Mouse (Mus musculus) myocyte (in vitro differentiated cells): ENCODE measurements around the gene Stard13.

Experiments used
- CEBPB ChIP-seq: IDR thresholded peaks from 2 replicates; pipeline ENCODE4 v1.6.1; 2011; ENCODE audit warnings: mild to moderate bottlenecking, moderate library complexity; ENCODE audit not compliant: poor library complexity, insufficient read depth, severe bottlenecking
- E2F4 ChIP-seq: IDR thresholded peaks from one replicate; pipeline ENCODE4 v1.6.1; 2011; ENCODE audit warnings: mild to moderate bottlenecking, control low read depth, moderate library complexity; ENCODE audit not compliant: insufficient read depth
- MAX ChIP-seq: IDR thresholded peaks from one replicate; pipeline ENCODE4 v1.6.1; 2011; ENCODE audit warnings: low read depth, mild to moderate bottlenecking, control low read depth
- MYOD1 ChIP-seq, 3 experiments: IDR thresholded peaks; one replicate each; pipeline ENCODE4 v1.6.1; 2011; ENCODE audit warnings: control low read depth in 2 of 3, low read depth in 2 of 3, mild to moderate bottlenecking in 2 of 3, moderate library complexity in 1 of 3; ENCODE audit not compliant: insufficient read length in 2 of 3, control insufficient read depth in 1 of 3
- MYOG ChIP-seq, 3 experiments: IDR thresholded peaks; one replicate each; pipeline ENCODE4 v1.6.1; 2011; ENCODE audit warnings: control low read depth in 2 of 3, low read depth in 2 of 3, mild to moderate bottlenecking in 2 of 3; ENCODE audit not compliant: insufficient read length in 2 of 3, control insufficient read depth in 1 of 3, insufficient read depth in 1 of 3
- POLR2A ChIP-seq: IDR thresholded peaks from one replicate; pipeline ENCODE4 v1.6.1; 2011; ENCODE audit warnings: low read depth, mild to moderate bottlenecking, control low read depth, moderate library complexity; ENCODE audit not compliant: insufficient read length
- POLR2AphosphoS2 ChIP-seq: IDR thresholded peaks from one replicate; pipeline ENCODE4 v1.6.1; 2011; ENCODE audit warnings: low read depth, control low read depth; ENCODE audit not compliant: insufficient read length
- SRF ChIP-seq: IDR thresholded peaks from one replicate; pipeline ENCODE4 v1.6.1; 2011; ENCODE audit warnings: low read depth; ENCODE audit not compliant: control insufficient read depth, insufficient read length
- TCF12 ChIP-seq: IDR thresholded peaks from one replicate; pipeline ENCODE4 v1.6.1; 2011; ENCODE audit warnings: mild to moderate bottlenecking, control low read depth; ENCODE audit not compliant: poor library complexity, insufficient read depth, severe bottlenecking
- USF1 ChIP-seq: IDR thresholded peaks from one replicate; pipeline ENCODE4 v1.6.1; 2011; ENCODE audit warnings: low read depth, mild to moderate bottlenecking, control low read depth, moderate library complexity

DNA sequence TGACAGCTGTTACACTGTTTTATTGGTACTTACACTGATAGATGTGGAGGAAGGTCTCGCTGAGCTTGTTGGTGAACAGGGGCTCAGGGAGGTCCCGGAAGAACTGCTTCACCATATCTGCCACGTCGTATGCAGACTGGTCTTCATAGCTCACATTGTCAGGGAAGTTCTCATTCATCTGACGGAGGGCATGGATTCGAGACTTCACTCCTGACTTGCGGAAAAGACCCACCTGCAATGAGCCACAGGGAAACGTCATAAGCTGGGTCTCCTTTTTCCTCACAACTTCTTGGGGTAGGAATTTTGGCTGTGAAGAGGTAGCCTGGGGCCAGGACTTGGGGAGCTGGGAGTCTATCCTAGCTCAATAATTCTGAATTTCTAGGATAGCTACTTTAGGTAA is 181.3 kb downstream of the Stard13 start:
- TF ChIP-seq POLR2A: no peak
- TF ChIP-seq TCF12: no peak
- TF ChIP-seq USF1: no peak
- no peak for TF ChIP-seq POLR2AphosphoS2
- TF ChIP-seq E2F4: no peak
- TF ChIP-seq MYOG (IDR thresholded peaks at IDR 0.05; ENCODE audit: control insufficient read depth in 1 of 3, insufficient read depth in 1 of 3, insufficient read length in 2 of 3, low read depth in 2 of 3): no peak
- no peak for TF ChIP-seq MAX
- no peak for TF ChIP-seq CEBPB
- TF ChIP-seq MYOD1 (IDR thresholded peaks at IDR 0.05; ENCODE audit: control insufficient read depth in 1 of 3, insufficient read length in 2 of 3, low read depth in 2 of 3): no peak
- no peak for TF ChIP-seq SRF
